Mouse (Mus musculus) liver (tissue): ENCODE results near the gene Tll2.

Source experiments
- DNase-seq: peaks from one replicate; pipeline ENCODE4 v3.0.0-alpha.2; 2020; ENCODE audit warnings: mixed read lengths

The Tll2 gene

DNA sequence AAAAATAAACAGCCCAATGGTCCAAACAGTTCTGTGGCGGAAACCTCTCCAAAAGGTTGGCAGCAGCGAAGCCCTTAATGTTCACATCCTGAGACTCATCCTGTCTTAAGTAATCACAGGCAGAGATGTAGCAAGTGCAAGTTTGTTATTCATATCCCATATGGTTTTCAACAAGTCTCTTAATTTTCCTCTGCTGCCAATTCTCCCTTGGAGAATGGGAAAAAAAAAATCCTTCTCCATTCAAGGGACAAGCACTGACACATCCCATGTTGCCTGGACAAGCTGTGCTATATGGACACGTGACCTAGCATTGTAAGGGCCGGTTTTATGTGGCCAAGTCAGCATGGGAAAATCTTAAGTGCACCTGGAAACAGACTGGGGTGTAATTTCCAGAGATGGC, 54.2 kb downstream of the Tll2 start:
- no peak for DNase-seq

DNA sequence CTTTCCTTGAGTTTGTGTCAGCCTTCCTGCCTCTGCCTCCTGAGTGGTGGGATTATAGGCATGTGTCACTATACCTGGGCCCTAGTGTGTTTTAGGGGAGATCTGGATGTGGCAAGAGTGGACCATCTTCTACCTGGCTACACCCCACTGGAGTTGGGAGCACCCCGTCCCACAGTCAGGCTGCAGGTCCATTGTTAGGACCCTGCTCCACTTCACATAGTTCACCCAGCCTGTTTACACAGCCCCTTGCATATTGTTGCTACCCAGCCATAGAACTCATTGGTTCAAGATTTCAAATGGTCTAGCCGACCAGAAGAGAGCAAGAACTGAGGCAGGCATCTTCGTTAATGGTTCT, 54.6 kb downstream of the Tll2 start:
- DNase-seq = no peak

DNA sequence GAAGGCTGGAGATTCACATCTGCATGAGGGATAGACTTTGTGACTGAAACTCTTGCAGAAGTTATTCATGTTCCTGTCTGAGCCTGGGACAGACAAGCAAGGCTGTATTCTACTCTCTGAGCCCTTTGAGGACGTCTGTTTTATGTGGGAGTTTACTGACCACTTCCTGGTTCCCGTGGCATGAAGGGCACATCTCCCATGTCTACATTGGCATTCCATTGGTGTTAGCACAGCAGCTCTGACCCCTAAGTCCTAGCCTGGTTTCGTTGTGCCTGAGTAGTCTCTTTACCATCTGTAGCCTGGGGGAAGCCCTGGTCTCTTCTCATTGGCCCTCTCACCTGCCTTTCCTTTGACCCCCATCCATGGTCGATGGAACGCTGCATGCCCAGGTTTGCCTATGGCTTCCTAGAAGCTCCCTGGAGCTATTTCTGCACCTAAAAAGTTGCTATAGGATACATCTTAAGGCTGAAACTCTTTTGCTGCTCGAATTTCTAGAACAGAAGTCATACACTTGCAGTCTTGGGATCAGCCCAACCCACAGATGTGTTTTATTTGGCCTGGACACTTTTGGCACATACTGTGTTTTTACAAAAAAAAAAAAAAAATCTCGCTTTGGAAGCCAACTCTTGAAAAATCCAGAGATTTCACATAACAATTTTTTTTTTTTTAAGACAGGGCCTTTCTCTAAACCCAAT, 55.2 kb downstream of the Tll2 start:
- DNase-seq = no peak

DNA sequence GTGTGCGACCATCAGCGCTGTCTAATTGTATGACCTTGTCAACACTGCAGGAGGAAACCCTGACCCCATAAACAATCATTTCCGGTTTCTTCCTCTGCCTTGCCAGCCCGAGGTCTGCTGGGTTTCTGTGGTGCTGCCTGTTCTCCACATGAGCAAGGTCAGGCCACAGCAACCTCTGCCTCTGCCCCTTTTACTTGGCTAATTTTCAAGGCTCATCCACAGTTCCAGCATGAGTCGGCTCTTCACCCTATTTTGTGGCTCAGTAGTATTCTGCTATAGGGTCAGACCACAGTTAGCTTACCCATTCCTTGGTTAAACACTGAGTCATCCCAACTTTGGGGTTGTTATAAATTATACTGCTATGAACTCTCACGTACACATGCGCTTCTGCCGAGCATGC, 65.7 kb downstream of the Tll2 start:
- no peak for DNase-seq

DNA sequence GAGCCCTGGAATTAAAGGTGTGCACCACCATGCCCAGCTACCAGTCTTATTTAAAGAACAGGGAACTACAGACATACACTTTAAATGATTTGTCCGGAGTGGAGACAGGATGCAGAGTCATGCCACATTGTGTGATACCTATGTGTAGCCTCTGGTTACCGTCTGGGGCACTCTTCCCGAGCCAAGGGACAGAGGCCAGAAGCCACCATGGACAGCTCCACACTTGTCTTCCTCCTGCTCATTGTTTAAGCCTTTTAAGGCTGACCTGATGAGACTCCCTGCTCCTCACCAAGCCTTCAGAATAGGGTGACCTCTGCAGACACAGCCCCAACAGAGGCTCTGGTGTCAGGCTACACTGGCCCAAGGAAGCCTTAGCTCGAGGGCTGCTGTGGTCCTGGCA, 67.0 kb downstream of the Tll2 start:
- no peak for DNase-seq

DNA sequence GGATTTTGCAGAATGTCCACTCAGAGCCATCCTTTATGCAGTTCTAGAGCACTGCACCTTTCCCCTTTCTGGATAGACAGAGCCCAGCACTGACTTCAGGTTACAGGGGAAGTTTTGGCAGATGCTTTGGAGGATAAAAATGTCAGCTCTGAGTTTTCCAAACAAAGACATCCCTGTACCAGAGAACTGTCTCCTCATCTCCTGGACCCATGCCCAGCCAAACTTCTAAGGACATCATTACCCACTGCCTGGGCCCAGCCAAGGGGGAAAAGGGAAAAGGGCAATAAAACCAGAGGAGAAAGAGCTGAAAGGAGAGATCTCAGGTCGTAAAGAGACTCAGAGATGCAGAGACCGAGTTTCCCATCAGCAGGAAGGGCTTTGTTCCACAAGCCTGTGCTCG, 83.6 kb downstream of the Tll2 start:
- no peak for DNase-seq

DNA sequence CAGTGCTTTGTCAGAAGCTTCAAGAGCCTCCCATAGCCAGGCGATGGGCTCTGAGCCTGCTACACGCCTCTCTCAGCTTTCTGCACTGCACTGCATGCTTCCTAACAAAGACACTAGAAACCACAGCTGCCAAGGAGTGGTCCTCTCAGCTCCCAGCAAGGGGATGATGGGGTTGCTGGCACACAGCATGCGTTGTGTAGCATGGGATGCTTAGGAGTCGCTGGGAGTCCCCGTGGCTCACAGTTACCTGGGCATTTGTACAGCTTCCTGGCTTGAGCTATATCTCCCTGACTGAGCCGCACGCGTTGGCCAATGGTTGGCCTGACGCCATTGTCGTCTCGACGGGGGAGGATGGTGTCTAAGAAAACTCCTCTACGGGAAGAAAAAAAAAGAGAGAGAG, 86.7 kb downstream of the Tll2 start:
- DNase-seq = no peak

DNA sequence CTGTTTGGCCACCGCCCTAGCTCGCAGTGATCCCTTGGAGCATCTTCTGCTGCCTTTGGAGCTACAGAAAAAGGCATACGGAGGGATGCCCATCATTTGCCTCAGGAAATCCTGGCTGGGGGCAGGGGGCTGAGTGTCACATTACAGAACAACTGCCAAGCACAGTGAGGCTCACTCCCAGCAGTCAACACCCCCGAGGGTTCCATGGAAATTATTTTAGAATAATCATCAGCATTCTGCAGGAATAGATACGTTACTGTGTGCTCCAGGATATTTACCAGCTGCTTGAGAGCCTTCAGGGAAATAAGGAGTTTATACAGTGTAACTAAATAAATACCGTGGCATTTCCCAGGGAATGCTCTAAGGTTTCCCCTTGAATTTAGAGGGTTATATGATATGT, 88.3 kb downstream of the Tll2 start:
- DNase-seq = no peak

DNA sequence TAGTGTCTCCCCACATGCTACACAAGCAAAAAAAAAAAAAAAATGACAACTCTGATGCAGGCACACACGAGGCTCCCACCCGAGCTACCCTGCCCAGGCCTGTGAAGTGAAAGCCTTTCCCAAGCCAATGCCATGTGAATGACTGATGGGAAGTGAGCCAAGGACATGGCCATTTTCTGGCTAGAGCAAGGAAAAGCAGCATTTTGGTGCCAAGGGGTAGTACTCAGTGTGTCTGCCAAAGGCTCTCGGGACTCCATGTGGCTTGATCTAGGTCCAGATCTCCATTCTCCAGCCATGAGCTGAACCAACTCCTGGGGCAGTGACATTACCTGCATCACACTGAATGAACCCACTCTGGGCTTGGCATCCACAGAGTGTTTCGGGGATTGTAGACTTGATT, 89.3 kb downstream of the Tll2 start:
- DNase-seq = no peak

DNA sequence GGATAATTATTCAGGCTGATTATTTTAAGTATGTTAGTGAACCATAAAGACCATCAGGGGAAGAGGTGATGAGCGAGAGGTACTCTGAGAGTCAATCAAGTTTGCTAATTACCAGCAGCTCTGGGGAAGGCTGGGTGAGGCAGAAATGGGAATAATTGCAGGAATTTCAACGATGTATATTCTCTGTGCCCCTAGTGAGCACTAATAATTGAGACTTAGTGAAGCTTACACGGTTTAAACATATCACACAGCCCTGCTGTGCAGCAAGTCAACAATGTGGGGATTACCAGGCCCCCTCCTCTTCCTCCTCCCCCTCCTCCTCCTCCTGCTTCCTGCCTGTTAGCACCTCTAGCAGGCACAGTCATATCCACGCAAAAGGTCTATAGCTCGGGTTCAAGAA, 92.0 kb downstream of the Tll2 start:
- no peak for DNase-seq

DNA sequence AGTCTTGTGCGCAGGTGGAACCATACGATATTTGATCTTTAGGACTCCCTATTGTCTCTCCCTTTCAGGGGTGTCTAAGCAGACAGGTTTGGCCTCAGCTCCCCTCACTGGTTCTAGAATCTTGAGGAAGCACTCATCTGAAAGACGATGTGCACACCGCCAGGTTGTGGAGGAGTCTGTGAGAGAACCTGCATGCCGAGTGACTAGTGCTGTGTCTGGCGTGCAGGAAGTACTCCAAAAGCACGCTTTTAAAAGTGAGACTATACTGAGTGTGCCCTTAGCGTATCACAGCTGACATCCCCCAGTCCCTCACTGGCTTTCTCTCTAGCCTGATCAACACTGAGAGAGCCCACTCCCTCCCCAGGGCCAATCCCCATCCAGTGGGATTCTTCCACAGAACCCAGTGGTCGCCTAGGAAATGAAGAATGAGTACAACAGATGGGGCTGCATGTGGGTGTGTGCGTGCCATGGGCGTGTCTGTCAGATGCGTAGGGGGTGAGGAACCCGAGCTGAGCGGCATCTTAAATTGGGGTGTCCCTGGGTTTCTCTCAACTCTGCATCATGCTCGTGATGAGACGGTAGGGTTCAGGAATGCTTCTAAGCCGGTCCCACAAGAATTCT, 92.6 kb downstream of the Tll2 start:
- no peak for DNase-seq

DNA sequence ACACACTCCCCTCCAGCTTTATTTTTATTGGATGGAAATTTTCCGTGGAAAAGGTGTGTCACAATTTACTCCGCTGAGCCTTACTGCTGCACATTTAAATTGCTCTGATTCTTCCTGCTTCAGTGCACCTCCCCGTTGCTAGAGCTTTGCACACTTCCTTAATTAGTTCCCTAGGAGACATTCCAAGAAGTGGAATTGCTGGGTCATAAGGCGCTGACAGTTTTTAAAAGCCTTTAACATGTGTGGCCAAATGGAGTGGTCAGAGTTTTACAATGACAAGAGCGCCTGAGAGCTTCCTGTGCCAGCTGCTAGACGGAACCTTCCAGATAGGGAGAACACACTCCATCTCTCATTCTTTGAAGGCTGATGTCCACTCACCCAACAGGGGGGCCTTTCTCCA, 94.0 kb downstream of the Tll2 start:
- DNase-seq = no peak

DNA sequence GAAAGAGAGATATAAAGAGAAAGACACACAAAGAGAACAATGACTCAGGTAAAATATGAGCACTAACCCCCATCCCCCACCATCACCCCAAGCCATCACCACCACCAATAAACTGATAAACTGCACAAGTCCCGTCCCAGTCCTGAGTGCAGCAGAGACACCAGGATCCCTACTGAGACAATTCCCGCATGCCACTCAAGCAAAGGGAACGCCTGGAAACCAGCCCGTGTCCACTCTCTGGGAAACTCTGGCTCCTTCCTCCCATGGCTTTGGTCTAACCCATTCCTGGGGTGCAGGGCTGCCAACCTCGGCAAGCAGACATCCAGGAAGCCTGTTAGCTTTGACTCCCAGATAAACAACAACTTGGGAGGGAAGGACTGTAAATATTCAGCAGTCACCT, 96.6 kb downstream of the Tll2 start:
- no peak for DNase-seq

DNA sequence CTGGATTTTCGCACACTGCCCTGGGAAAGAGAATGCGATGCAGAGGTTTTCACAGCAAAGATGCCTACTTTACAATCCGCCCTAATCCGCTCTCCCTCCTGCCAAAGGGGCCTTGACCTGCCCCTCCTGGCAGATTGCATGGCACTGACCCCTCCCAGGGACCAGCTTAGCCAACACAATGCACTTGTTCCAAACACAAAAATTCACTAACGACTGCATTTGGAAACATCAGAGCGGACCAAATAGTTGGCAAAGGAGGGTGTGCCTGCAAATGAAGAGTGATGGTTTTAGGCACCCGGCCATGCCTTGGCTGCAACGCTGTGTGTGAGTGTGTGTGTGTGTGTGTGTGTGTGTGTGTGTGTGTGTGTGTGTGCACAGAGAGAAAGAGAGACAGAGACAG, 97.1 kb downstream of the Tll2 start:
- no peak for DNase-seq

DNA sequence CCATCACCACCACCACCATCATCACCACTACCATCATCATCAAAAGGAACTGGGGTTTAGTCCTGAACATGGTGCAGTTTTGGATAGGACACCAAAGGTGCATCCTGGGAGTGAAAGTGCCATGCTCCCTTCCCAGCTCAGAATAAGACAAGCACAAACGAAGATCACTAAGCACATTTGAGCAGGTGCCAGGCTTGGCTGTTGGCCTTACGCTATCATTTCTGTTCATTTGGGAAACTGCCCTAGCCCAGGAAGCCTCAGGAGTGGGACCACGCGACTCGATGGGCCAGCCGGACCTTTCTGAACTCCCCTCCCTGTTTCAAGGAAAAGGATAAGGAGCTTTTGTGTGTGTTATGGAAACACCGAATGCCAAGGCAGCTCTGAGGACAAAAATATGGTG, 98.0 kb downstream of the Tll2 start:
- DNase-seq = no peak

DNA sequence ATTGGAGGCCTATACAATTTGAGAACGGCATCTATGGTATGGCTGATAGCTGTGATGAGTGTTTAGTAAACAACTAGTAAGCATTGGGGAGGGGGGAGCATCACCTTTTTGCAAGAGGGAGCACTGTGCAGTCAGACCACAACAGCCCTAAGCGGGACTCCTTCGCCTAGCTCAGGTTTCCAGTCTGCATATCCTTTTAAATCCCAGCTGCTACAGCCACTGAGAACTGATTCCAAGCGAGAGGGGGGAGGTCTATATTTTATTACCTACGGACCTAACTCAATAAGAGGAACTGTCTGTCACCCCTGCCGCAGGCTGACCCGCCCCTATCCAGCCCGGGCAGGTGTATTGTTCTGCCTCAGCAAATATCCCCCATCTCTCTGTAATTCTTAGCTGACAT, 99.1 kb downstream of the Tll2 start:
- no peak for DNase-seq

DNA sequence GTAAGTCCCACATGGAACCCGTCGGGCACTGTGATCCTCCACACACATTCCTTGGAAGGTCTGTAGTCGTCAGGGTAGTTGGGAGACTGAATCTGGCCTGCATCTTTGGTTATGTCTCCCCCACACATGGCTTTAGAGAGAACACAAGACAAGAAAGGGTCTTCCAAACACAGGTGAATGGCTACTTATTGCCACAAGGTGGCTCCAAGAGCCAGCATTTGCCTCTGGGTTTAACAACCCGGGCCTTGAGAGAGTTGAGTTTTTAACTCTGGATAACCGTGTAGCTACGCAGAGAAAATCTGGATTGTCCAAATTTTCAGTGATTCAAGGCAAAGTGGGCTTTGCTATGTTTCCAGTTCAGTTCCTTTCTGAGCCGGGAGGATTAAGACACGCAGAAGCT, 101.7 kb downstream of the Tll2 start:
- no peak for DNase-seq

DNA sequence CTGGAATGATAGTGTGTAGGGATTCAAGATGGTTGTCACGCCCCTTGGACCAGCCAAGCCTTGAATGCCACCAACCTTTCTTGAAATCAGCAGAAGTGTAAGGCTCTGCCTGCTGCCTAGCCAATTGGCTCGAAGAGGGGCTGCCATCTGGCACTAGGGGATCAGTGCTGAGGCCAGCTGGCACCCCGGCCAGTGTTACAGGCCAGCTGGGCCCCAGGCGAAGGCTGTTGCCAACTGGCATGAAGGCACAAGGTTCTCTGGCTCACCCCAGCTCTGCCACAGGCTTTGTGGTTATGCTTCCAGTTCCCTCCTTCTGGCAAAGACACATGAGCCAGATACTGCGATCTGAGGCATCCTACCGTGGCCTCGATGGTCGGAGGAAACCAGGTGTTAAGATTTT, 105.2 kb downstream of the Tll2 start:
- no peak for DNase-seq

DNA sequence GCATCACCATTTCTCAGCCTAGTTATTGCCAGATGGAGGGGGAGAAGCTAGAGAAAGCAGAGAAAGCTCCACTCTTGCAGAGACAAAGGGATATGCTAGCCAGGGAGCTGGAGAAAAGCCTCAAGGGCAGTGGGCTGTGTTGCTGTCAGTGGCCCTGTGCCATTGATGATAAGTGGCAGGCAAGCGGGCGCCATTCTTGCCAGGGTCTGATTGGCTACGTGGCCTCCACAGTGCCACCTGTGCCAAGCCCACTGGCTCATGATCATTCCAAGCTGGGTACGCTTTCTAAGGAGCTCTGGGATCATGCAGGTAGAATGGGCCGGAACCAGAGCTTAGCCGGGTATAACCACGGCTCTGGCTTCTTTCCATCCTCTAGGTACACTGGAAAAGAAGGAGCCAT, 105.8 kb downstream of the Tll2 start:
- no peak for DNase-seq

DNA sequence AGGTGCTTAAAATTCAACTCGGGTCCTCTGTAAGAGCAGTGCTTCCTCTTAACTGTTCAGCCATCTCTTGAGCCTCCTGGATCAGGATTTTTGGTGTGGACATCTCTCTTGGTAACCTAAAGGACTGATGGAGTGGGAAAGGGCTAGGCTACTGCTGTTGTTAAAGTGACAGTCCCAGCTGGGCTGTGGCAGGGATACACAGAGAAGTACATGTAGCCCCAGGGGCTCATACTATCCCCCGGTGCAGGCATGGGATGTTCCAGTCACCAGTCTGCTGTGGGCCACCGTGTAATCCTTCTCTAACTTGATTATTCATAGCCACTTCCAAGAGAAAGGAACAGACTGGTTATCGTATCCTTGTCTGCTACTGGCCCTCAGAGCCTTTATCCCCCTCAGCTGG, 109.6 kb downstream of the Tll2 start:
- DNase-seq = no peak

DNA sequence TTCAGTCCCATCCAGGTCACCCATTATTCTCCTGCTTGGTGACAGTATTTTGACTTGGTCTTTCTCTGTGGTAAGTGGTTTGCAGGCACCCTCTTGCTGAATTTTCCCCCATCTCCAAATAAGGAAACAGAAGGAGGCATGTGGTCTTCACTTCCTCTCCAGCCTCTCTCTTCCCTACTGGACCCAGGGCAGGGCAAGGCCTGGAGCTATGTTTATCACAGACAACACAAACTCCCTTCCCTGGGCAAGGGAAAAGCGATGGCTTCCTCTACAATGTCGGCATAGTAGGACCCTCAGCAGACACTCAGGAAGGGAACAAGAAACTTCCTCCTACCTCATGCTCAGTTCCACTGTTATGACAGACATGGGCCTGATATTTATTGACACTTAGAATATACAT, 114.7 kb downstream of the Tll2 start:
- DNase-seq = no peak

DNA sequence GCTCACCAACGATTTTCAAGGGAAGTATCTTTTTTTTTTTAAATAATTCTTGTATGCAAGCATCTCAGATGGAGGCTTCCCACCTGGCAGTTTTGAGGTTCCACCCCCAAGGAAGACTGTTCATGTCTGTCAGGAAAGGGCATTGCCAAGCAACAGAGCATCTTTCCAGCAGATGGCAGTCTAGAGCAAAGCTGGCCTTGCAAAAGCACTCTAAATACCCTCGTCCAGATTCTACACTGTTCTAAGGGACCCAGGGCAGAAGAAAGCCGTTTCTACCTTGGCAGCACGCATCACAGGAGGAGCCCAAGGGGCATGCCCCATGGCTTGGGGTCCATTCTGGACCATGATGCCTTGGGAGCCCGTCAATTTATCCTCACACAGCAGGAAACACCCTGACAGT, 116.8 kb downstream of the Tll2 start:
- DNase-seq = peak; percentile 49

DNA sequence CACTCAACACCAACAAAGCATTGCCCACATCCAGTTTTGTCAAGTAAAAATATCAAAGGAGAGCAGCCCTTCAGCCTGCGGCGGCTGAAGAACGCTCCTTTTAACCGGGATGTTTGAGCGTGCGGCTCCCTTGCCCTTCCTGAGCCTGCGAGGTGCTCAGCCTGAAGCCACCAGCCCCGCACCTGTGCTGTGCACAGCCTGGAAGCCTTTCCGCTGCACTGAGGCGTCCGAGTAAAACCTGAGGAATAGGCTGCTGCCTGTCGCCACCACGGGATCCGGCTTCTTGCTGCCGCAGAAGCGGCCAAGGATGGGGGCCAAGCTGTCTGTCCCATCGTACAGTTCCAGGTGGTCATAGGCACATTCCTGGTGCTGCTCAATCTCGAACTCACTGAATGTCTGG, 118.1 kb downstream of the Tll2 start:
- no peak for DNase-seq

DNA sequence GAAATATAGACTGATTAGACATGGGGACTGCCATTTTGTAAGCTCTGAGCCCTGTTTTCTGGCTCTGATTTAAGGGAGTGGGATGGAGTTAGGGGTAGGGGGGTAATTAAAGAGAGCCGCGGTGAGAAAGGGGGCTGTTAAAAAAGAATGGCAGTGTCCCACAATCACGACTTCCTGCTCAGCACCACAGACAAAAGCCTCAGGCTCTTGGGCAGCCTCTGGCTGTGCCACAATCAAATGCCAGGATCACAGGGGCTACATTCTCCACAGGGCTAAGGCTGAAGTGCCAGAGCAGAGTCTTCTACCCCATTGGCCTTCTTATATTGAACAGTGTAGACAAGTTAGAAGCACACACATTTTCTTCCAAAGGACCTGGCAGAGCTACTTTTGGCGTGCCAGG, 118.7 kb downstream of the Tll2 start:
- DNase-seq = no peak

DNA sequence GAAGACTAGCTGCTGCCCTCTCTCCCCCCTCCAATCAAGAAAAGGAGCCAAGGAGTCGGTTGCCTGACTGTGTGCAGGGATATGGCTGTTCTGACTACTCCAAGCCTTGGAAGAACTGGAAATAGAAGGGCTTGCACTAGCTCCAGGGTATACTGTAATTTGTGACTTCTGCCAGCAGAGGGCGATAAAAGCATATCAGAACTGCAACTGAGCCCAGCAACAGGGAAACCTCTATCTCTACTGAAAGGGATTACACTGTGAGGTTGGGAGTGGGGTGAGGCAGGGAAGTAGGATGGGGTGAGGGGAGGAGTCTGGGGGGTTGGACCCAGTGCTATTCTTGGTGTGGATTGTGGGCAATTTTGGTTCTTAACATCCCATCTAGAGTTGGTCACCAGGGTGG, 119.9 kb downstream of the Tll2 start:
- DNase-seq = peak; percentile 61
